Mouse (Mus musculus) embryonic facial prominence, embryonic 10.5 days (tissue): ENCODE measurements around the gene Cubn. TPM values are rescaled to one million over a fixed set of nuclear protein-coding genes. Genes with fewer than 3 reads are reported as not detected.

Experiments used
- DNase-seq: peaks from one replicate; pipeline ENCODE4 v3.0.0-alpha.2; 2017; ENCODE audit warnings: low spot score
- H3K27ac ChIP-seq: fragments of 300-500 bp; sonication (generic); replicated peaks from 2 replicates; pipeline ENCODE4 v1.5.1; 2016; ENCODE audit warnings: mild to moderate bottlenecking
- H3K27me3 ChIP-seq: fragments of 300-500 bp; sonication (generic); replicated peaks from 2 replicates; pipeline ENCODE4 v1.6.1; 2016; ENCODE audit warnings: low read depth, mild to moderate bottlenecking; ENCODE audit not compliant: poor library complexity, severe bottlenecking
- H3K36me3 ChIP-seq: fragments of 300-500 bp; sonication (generic); replicated peaks from 2 replicates; pipeline ENCODE4 v1.6.1; 2016; ENCODE audit warnings: mild to moderate bottlenecking, moderate library complexity
- H3K4me1 ChIP-seq: fragments of 300-500 bp; sonication (generic); 2 replicates; pipeline ENCODE4 v1.6.1; 2016
- H3K4me3 ChIP-seq: fragments of 300-500 bp; sonication (generic); 2 replicates; pipeline ENCODE4 v1.5.1; 2016; ENCODE audit warnings: mild to moderate bottlenecking, moderate library complexity
- H3K9me3 ChIP-seq: fragments of 300-500 bp; sonication (generic); 2 replicates; pipeline ENCODE4 v1.6.1; 2016; ENCODE audit warnings: mild to moderate bottlenecking
- WGBS: fragments of 180-500 bp; shearing (Covaris S2); methylation state at CpG from one replicate; pipeline ENCODE4 v1.1.7; 2016; 5-methylcytosine and 5-hydroxymethylcytosine counted together
- polyA plus RNA-seq: library from polyadenylated mRNA; unstranded; fragments of >200 nt; fragmentation: Nextera tagmentation; extraction: Ambion mirVana; gene quantifications from 2 replicates; pipeline ENCODE4 v1.2.1, GENCODE M21; 2016

The Cubn gene
- polyA plus RNA-seq, 1 experiment from 2014 or later: 0.11 TPM

DNA sequence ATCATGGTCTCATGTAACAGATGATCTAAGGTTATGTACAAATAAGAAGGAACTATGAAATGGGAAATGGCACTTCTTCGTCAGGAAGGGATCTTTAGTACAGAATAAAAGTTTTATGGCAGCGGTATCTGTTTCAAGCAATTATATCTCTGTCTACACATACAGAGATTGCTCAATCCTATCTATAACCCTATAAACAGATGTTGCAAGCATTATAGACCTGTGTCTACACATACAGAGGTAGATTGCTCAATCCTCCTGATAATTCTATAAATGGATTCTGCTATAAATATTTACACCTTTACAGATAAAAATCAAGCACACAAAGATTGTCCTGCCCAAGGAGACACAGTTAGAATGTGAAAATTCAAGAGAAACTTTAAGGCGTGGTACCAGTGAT, 21.5 kb downstream of the Cubn start:
- no peak overlapping the region for H3K4me3 ChIP-seq
- no peaks in the 10 kb centered on the region for H3K9me3 ChIP-seq
- H3K27me3 ChIP-seq: no peaks in the 10 kb centered on the region
- H3K27ac ChIP-seq: no peak overlapping the region
- DNase-seq: no peak
- no peaks in the 10 kb centered on the region for H3K4me1 ChIP-seq
- H3K36me3 ChIP-seq: no peaks in the 10 kb centered on the region
- 92% methylated on average over 3 of the region's 3 CpGs for WGBS

DNA sequence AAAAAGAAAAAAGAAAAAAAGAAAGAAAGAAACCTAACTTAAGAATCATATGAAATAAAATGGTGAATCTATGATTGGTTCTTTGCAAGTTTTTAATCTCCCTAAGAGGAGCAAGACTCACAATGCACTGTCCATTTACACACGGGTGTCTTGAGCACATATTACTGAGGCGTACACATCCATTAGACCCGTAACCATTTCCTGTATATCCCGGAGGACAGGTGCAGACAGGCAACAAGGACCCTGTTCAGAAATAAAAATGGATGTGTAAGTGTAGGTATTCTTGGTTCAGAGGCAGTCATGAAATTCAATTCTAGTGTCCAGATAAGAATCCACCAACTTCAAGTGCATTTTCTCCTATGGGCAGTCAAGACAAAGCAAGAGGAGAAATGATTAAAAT, 22.0 kb downstream of the Cubn start:
- Histone ChIP-seq H3K27me3 (no peaks in the 10 kb centered on the region), H3K36me3 (no peaks in the 10 kb centered on the region), H3K4me3 (no peak overlapping the region), H3K9me3 (no peaks in the 10 kb centered on the region), H3K4me1 (no peaks in the 10 kb centered on the region), H3K27ac (no peak overlapping the region)
- WGBS: 89% methylated on average over 4 of the region's 4 CpGs
- no peak for DNase-seq

DNA sequence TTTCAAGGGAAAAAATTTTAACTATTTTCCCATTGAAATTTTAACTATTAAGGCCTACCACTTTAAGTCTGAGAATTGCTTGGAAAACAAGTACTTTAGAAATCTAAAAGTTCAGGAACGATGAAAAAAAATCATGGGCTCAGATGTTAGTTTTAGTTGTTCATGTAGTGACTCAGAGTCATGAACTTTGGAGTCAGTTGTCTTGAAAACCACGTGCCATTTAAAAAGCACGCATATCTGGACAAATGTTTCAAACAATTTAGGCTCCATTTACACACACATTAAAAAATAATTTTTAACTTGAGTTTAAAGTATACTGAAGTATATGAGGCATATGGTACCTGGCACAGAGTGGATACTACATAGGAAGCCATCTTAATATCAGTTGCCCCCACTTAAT, 24.9 kb downstream of the Cubn start:
- WGBS: 88% methylated on average over 3 of the region's 3 CpGs
- DNase-seq: no peak
- H3K27me3 ChIP-seq: no peaks in the 10 kb centered on the region
- H3K27ac ChIP-seq: no peak overlapping the region
- H3K4me1 ChIP-seq: no peaks in the 10 kb centered on the region
- H3K36me3 ChIP-seq: no peaks in the 10 kb centered on the region
- no peaks in the 10 kb centered on the region for H3K9me3 ChIP-seq
- no peak overlapping the region for H3K4me3 ChIP-seq

DNA sequence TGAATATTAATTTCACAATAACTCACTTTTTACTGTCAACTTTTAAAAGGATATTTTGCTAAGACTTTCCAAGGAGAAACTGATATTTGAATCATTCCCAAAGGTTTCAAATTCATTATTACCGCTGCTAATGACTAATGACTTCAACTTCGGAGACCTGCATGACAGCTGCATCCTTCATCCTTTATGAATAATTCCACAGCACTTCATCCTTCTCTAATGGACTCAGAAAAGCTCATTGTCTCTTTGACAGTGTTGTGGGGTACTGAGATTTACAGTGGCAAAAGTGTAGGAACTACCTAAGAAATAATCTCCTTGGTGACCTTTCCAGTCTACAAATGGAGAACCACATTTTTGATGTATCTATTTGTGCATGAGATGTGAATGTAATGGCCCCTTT, 33.5 kb downstream of the Cubn start:
- WGBS: 88% methylated on average over 2 of the region's 2 CpGs
- Histone ChIP-seq H3K4me3 (no peak overlapping the region), H3K27ac (no peak overlapping the region), H3K4me1 (no peaks in the 10 kb centered on the region), H3K9me3 (no peaks in the 10 kb centered on the region), H3K36me3 (no peaks in the 10 kb centered on the region), H3K27me3 (no peaks in the 10 kb centered on the region)
- no peak for DNase-seq

DNA sequence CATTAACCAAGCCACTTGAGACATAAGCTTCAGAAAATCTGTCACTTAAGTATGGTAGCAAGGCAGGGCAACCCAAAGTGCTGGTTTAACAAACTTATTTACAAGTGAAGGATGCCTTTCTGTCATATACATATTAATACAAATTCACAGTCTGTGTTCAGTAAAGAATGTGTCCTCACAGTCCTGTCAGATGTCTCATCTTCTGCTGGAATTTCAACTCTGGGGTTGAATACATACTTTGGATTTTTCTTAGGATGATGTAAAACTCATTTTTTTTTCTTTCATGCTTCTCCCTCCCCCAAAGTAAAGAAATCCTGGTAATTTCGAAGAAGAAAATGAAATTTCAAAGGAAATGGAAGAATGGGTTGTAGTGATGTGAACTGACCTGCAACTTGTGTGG, 34.8 kb downstream of the Cubn start:
- Histone ChIP-seq H3K27ac (no peak overlapping the region), H3K27me3 (no peaks in the 10 kb centered on the region), H3K4me3 (no peak overlapping the region), H3K9me3 (no peaks in the 10 kb centered on the region), H3K36me3 (no peaks in the 10 kb centered on the region), H3K4me1 (peaks cover 6% of the 10 kb centered on the region; the same call in 1 of the 2 replicates)
- DNase-seq: no peak
- WGBS: 81% methylated on average over 1 of the region's 1 CpGs

DNA sequence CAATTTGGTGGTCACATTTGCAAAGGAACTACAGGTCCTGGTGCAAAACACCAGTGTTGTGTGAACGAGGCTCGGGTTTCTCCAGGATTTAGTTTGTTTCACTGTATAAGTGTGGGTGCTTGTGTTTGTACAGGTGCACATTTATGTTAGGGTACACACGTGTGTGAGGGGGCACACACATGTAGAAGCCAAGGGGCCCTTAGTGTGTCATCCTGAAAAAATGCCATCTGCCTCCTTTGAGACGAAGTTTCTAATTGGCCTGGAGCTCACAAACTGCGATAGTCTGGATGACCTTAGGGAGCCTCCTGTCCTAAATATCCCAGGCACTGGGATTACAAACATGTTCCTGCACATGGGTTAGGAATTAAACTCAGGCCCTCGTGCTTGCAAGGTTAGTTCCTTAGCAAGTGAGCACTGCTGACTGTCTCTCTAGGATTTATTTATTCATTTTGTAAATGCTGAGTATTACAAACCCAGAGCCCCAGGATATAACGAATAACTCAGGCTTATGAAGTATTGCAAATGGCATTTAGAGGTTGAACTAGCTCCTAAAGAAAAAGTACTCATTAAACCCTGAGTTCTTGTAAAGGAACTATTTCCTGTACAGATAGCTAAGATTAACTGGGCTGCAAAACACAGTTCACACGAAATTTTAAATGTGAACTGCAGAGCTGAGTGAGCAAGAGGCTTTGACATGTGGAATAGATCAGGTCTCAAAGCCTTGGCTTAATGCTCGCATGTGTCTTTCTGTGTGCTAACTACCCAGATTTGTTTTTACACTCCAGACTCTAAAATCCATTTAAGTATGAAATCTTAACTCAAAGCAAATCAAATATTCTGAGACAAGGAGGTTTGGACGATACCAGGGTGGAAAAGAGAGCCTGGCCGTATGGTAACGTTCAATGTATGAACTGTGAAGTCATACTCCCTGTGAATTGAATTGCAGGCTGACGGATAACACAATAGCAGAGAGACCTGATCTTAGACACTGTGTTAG, 39.8 kb downstream of the Cubn start:
- Histone ChIP-seq H3K4me1 (peaks cover 16% of the 10 kb centered on the region; the same call in 1 of the 2 replicates), H3K9me3 (no peaks in the 10 kb centered on the region), H3K27me3 (no peaks in the 10 kb centered on the region), H3K27ac (no peak overlapping the region), H3K36me3 (no peaks in the 10 kb centered on the region), H3K4me3 (no peak overlapping the region)
- 67% methylated on average over 13 of the region's 13 CpGs for WGBS
- DNase-seq: no peak

DNA sequence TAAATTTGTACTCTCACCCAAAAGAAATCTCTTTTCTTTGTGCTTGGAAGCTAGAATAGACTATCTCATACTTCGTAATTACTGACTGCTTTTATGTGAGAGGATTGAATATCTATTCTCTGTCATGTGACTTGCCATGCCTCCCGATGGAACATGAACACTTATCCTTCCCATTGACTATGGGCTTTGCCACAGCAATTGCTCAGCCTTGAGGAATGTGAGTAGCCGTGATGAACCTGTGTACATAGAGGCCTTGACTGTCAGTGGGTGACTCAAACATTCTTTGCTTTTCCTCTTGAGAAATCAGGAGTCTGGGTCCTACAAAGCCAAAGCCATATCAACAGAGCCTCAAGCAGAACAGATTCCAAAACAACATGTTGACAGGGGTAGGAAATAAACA, 40.7 kb downstream of the Cubn start:
- no peaks in the 10 kb centered on the region for H3K36me3 ChIP-seq
- H3K27ac ChIP-seq: no peak overlapping the region
- WGBS: 76% methylated on average over 3 of the region's 3 CpGs

DNA sequence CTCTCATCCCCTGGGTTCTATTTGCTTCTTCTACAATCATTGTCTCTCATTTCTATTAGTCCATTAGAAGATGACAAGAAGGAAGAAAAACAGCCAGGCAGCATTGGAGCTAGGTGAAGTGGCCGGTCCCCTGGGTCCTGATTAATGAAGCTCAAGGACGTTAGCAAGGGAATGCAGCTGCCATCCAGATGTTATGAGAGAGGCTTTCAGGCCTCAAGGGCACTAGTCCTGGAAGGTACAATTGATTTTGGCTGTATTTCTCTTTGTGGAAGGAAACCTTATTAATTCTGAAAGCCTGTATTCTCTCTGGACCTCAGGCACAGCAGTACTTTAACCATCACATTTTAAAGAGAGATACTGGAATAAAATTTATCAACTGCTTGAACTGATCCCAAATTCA, 41.1 kb downstream of the Cubn start:
- peak; percentile 26 for DNase-seq
- H3K4me3 ChIP-seq: no peak overlapping the region
- no peaks in the 10 kb centered on the region for H3K36me3 ChIP-seq
- no peaks in the 10 kb centered on the region for H3K27me3 ChIP-seq
- no peak overlapping the region for H3K27ac ChIP-seq
- peaks cover 16% of the 10 kb centered on the region; the same call in 1 of the 2 replicates for H3K4me1 ChIP-seq
- 51% methylated on average over 2 of the region's 2 CpGs for WGBS
- no peaks in the 10 kb centered on the region for H3K9me3 ChIP-seq

More for the DNA sequence above, 40.7 kb downstream of the Cubn start:
- no peaks in the 10 kb centered on the region for H3K27me3 ChIP-seq
- H3K4me1 ChIP-seq: peaks cover 16% of the 10 kb centered on the region; the same call in 1 of the 2 replicates
- H3K4me3 ChIP-seq: no peak overlapping the region
- no peak for DNase-seq
- H3K9me3 ChIP-seq: no peaks in the 10 kb centered on the region

DNA sequence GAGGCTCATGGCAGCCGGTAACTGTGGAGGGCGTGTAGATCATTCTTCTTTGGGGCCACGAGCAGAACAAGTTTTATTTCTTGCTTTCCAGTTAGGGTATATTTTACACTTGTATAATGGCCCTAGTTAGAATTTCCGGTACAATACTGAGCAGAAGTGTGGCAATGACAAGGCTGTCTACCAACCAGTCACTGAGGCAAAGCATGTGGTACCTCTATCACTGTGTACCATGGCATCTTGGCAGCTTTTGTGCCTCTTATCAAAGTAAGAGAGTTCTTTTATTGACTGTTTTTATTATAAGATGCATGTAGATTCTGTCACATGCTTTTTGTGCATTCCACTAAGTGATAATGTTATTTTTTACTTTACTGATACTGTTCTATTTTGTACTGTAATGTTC, 46.5 kb downstream of the Cubn start:
- Histone ChIP-seq H3K27ac (no peak overlapping the region), H3K36me3 (no peaks in the 10 kb centered on the region), H3K4me1 (no peaks in the 10 kb centered on the region), H3K9me3 (no peaks in the 10 kb centered on the region), H3K27me3 (no peaks in the 10 kb centered on the region), H3K4me3 (no peak overlapping the region)
- WGBS: 91% methylated on average over 4 of the region's 4 CpGs
- DNase-seq: no peak

DNA sequence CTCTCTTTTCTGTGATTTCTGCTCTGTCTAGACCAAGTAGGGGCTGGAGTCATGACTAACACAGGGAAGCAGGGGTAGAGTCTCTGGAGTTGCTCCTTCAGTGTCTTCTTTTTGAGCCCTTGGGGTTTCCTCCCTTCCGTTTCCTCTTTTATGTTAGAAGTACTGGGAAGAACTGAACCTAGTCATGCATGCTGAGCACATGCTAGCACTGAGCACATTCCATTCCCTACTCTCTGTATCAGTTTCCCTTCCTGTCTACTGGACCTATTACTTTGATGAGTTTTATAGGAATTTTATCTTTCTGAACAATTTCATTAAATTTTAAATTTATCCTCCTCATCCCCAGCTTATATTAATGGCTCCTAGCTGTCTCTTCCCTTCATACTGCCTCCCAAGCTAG, 52.6 kb downstream of the Cubn start:
- Histone ChIP-seq H3K36me3 (no peaks in the 10 kb centered on the region), H3K9me3 (no peaks in the 10 kb centered on the region), H3K27ac (no peak overlapping the region), H3K4me1 (no peaks in the 10 kb centered on the region), H3K4me3 (no peak overlapping the region), H3K27me3 (no peaks in the 10 kb centered on the region)
- no peak for DNase-seq
- 66% methylated on average over 1 of the region's 1 CpGs for WGBS

DNA sequence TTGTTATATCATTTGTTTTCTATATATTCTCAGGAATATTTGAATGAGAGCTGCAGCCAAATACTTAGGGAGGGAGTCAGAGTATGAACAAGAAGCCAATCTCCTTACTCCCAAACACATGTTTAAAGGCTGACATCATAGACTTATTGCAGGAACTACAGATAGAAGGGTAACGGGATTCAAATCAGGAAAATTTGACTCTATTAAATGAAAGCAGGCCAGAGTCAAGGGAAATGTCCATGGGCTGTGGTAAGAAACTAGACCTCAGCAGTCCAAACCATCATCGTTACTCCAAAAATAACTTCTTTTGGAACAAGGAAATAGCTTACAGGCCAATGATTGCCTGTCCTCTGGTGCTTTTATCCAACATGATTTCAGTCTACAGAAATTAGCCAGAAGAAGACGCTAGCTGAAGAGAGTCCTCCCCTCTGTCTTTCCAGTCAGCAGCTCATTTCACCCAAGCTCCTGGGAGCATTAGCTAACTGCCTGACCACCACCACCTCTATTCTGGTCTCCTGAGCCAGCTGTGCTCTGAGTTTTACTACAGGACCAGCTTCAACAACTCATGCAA, 53.3 kb downstream of the Cubn start:
- Histone ChIP-seq H3K9me3 (no peaks in the 10 kb centered on the region), H3K4me3 (no peak overlapping the region), H3K27me3 (no peaks in the 10 kb centered on the region), H3K4me1 (no peaks in the 10 kb centered on the region), H3K27ac (no peak overlapping the region), H3K36me3 (no peaks in the 10 kb centered on the region)
- no peak for DNase-seq
- 89% methylated on average over 3 of the region's 3 CpGs for WGBS

DNA sequence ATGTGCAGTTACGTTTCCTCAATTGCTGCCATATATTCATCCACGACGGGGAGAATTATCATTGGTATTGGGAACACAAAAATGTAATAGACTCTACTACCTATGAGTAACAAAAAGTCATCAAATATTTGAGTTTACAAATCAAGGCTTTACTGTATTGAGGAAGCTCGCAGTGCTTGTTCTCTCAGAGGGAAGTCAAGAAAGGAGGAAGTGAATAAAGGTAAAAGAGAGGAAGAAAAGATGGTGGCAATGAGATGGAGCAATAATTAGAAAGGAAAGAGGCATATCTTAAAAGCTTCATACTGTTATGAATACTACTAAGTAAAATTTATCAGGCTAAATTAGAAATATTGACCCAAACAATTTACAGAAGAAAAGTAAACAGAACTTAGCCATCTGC, 59.6 kb downstream of the Cubn start:
- H3K27ac ChIP-seq: no peak overlapping the region
- no peak for DNase-seq
- 85% methylated on average over 4 of the region's 4 CpGs for WGBS

More for the DNA sequence above, 59.6 kb downstream of the Cubn start:
- no peaks in the 10 kb centered on the region for H3K4me1 ChIP-seq
- no peaks in the 10 kb centered on the region for H3K36me3 ChIP-seq
- H3K27me3 ChIP-seq: no peaks in the 10 kb centered on the region
- no peak overlapping the region for H3K4me3 ChIP-seq
- H3K9me3 ChIP-seq: no peaks in the 10 kb centered on the region
